Mouse (Mus musculus) heart, embryonic 12.5 days (tissue): ENCODE data around the gene Elmo1. TPM values are rescaled to one million over a fixed set of nuclear protein-coding genes. Genes with fewer than 3 reads are reported as not detected.

Experiments
- ATAC-seq: fragments of 200-750 bp; cut with Nextera tagmentation; 2 replicates; pipeline ENCODE4 v1.8.0; 2017; ENCODE audit warnings: moderate TSS enrichment, moderate library complexity; ENCODE audit not compliant: insufficient number of reproducible peaks, low FRiP score
- H3K27ac ChIP-seq: fragments of 300-500 bp; sonication (generic); 2 replicates; pipeline ENCODE4 v1.5.1; 2016; ENCODE audit warnings: mild to moderate bottlenecking, moderate library complexity; ENCODE audit not compliant: poor library complexity, severe bottlenecking
- H3K27me3 ChIP-seq: fragments of 300-500 bp; sonication (generic); replicated peaks from 2 replicates; pipeline ENCODE4 v1.6.1; 2016; ENCODE audit warnings: mild to moderate bottlenecking, moderate library complexity
- H3K36me3 ChIP-seq: fragments of 300-500 bp; sonication (generic); 2 replicates; pipeline ENCODE4 v1.6.1; 2016; ENCODE audit warnings: mild to moderate bottlenecking, moderate library complexity
- H3K4me1 ChIP-seq: fragments of 300-500 bp; sonication (generic); replicated peaks from 2 replicates; pipeline ENCODE4 v1.6.1; 2016; ENCODE audit warnings: mild to moderate bottlenecking
- H3K4me2 ChIP-seq: fragments of 300-500 bp; sonication (generic); 2 replicates; pipeline ENCODE4 v1.6.1; 2016; ENCODE audit warnings: mild to moderate bottlenecking, moderate library complexity
- H3K4me3 ChIP-seq: fragments of 300-500 bp; sonication (generic); 2 replicates; pipeline ENCODE4 v1.5.1; 2016; ENCODE audit warnings: mild to moderate bottlenecking
- H3K9ac ChIP-seq: fragments of 300-500 bp; sonication (generic); 2 replicates; pipeline ENCODE4 v1.6.1; 2016; ENCODE audit warnings: mild to moderate bottlenecking, moderate library complexity
- H3K9me3 ChIP-seq: fragments of 300-500 bp; sonication (generic); replicated peaks from 2 replicates; pipeline ENCODE4 v1.6.1; 2016; ENCODE audit warnings: mild to moderate bottlenecking, moderate library complexity
- WGBS: fragments of 180-500 bp; shearing (Covaris S2); methylation state at CpG from one replicate; pipeline ENCODE4 v1.1.7; 2016; 5-methylcytosine and 5-hydroxymethylcytosine counted together
- polyA plus RNA-seq: library from polyadenylated mRNA; unstranded; fragments of >200 nt; fragmentation: Nextera tagmentation; extraction: Ambion mirVana; gene quantifications from 2 replicates; pipeline ENCODE4 v1.2.1, GENCODE M21; 2016

Elmo1 gene
- polyA plus RNA-seq, 1 experiment from 2014 or later = 8.8 TPM

DNA sequence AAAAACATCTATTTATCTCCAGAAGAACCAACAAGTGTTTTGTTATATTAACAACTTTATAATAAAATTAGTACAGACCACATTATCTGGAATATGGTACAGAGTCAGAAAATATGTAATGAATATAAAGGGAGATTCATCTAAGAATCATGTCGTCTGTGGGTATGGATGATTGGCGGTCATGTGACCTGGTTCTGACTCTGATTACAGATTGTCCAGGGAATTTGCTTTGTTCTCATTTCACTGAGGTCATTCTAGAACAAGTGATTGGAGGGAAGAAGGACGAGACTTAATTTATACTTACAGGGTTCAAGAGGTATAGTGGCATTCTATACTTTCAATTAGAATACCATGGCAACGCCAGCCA is 95.4 kb downstream of the Elmo1 start:
- WGBS = 82% methylated on average over 4 of the region's 4 CpGs
- Histone ChIP-seq H3K4me2 (no peak overlapping the region), H3K4me3 (no peak overlapping the region), H3K4me1 (peaks cover 39% of the 10 kb centered on the region), H3K9me3 (no peaks in the 10 kb centered on the region), H3K27me3 (no peaks in the 10 kb centered on the region), H3K27ac (no peak overlapping the region), H3K36me3 (no peaks in the 10 kb centered on the region), H3K9ac (no peak overlapping the region)
- no peak for ATAC-seq

DNA sequence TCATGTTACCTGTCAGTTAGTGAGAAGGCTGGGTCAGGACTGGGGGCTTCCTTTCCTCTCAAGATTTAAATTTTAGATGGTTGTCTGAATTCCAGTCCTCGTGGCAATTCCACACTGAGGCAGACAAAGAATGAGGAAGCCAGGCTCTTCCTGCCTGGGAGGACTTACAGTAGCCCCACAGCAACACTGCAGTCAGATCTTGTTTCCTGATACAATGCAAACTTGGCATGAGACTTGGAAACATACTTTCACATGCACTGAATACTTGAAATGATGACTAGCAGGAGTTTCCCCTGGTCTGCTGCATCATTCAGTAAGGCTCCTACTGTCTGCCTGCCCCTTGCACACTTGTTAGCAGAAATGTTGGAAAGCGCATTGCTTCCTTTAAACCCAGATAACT is 97.3 kb downstream of the Elmo1 start:
- Histone ChIP-seq H3K27ac (peak overlapping the region; percentile 20), H3K9ac (no peak overlapping the region), H3K4me1 (peaks cover 27% of the 10 kb centered on the region), H3K4me3 (no peak overlapping the region), H3K9me3 (no peaks in the 10 kb centered on the region), H3K27me3 (no peaks in the 10 kb centered on the region), H3K36me3 (no peaks in the 10 kb centered on the region), H3K4me2 (no peak overlapping the region)
- 49% methylated on average over 2 of the region's 2 CpGs for WGBS
- ATAC-seq = peak; percentile 40; the same call in 1 of the 2 replicates

DNA sequence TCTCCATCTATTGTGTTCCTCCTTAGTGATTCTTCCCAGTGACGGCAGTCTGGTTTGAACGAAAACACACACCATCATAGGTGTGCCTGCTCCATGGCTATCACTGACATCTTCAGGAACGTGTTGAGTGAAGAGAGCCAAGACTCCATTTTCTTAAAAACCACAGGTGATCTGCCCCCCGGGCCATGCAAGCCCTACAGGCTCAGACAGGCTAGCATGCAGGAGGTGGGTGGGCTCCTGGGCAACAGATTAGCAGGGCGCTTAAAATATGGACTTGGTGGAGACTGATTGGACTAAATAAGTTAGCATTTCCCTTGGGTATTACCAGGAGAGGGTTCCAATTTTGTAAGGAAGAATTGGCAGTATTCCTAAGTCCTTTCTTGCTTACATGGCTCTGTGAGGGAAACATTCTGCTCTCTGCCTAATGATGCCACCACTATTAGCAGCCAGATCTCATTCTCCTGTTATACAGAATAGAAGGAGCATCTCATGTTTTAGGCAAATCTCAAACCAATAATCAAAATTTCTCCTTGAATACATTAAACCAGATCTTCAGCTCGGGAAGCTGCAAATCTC is 101.7 kb downstream of the Elmo1 start:
- 77% methylated on average over 6 of the region's 6 CpGs for WGBS

DNA sequence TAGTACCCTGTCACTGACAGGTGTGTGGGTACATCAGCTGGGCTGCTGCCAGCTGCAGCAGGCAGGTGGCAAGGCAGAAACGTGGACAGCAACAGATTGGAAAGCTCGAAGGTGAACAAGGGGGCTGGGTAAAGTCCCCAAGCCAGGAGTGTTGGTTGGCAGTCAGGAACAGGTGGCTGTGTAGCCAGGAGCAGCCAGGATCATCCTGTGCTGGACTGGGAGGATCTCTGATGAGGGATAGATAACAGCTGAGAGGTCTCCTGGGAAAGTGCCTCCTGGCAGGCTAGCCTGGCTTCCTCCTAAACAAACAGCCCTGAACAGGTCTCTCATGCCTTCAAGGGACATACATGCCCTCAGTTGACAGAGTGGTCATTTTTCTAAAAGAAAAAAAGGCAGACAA is 110.2 kb downstream of the Elmo1 start:
- H3K4me3 ChIP-seq = no peak overlapping the region
- H3K27me3 ChIP-seq = no peaks in the 10 kb centered on the region
- no peak overlapping the region for H3K4me2 ChIP-seq
- H3K9ac ChIP-seq = no peak overlapping the region
- H3K27ac ChIP-seq = no peak overlapping the region
- no peaks in the 10 kb centered on the region for H3K4me1 ChIP-seq
- H3K9me3 ChIP-seq = no peaks in the 10 kb centered on the region
- ATAC-seq = no peak
- 55% methylated on average over 2 of the region's 2 CpGs for WGBS
- H3K36me3 ChIP-seq = no peaks in the 10 kb centered on the region

More for the DNA sequence above, 101.7 kb downstream of the Elmo1 start:
- Histone ChIP-seq H3K36me3 (no peaks in the 10 kb centered on the region), H3K27ac (no peak overlapping the region), H3K4me1 (peaks cover 11% of the 10 kb centered on the region; the same call in 1 of the 2 replicates), H3K4me3 (no peak overlapping the region), H3K9ac (no peak overlapping the region), H3K9me3 (no peaks in the 10 kb centered on the region), H3K27me3 (no peaks in the 10 kb centered on the region), H3K4me2 (no peak overlapping the region)
- ATAC-seq = no peak

DNA sequence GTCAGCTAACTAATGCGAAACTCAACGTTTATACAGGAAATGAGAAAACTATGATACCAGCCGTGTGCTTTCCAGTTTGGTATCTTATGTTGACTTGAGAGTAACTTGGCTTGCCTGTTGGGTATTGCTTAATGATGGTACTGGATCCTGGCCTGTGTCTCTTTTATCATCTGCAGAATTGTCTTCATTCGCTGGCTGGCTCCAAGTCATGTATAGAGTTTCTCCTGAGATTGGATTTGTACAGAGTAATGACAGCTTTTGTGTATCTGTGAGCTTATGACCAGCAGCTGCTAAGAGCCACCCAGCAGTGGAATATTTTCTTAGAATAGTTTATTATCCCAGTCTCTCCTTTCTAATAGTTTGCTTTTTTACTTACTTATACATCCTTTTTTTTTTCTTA is 112.2 kb downstream of the Elmo1 start:
- Histone ChIP-seq H3K9me3 (no peaks in the 10 kb centered on the region), H3K36me3 (no peaks in the 10 kb centered on the region), H3K27me3 (no peaks in the 10 kb centered on the region), H3K4me2 (no peak overlapping the region), H3K27ac (no peak overlapping the region), H3K9ac (no peak overlapping the region), H3K4me3 (no peak overlapping the region), H3K4me1 (no peaks in the 10 kb centered on the region)
- no peak for ATAC-seq
- WGBS = 77% methylated on average over 4 of the region's 4 CpGs

DNA sequence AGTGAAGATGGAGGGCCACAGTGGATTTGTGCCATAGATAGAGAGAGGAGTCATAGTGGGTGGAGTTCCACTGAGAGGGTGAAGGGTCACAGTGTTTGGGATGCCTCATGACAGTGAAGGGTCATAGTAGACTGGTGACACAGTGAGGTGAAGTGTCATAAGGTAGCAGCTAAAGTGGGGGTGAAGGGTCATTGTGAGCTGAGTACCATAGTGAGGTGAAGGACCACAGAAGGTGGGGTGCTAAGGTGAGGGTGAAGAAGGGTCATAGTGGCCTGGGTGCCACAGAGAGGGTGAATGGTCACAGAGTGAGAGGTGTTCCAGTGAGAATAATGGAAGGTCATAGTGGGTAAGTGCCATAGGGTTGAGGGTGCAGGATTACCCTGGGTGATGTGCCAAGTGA is 113.8 kb downstream of the Elmo1 start:
- Histone ChIP-seq H3K4me2 (no peak overlapping the region), H3K9me3 (no peaks in the 10 kb centered on the region), H3K27ac (no peak overlapping the region), H3K4me3 (no peak overlapping the region), H3K36me3 (no peaks in the 10 kb centered on the region), H3K9ac (no peak overlapping the region), H3K27me3 (no peaks in the 10 kb centered on the region), H3K4me1 (no peaks in the 10 kb centered on the region)
- no peak for ATAC-seq

DNA sequence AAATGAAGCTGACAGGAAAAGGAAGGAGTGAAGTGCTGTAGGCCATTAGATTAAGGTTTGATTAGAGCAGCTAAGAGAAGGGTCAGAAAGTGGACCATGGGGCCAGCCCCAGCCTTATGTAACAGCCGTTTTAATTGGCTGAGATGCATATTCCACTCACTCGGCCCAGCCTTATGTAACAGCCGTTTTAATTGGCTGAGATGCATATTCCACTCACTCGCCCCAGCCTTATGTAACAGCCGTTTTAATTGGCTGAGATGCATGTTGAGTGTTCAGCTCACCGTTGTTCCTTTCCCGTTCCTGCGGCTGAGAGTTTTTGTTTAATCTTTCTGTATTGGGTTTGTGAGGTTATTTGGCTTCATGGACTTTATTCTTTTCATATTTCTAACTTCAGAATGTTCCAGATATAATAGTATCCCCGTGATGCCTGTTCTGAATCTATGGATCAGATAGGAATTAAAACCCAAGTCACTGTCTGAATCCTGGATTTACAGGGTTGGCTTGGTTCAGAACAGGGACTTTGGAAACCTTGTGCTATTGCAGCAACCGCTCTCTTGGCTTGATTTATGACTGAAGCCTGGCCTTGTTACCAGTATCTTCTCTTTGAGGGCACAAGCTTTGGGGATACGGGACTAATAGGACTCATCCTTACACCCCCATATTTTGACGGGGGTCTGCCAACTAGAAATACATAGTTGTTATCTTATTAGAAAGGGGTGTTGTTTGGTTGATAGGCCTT is 114.8 kb downstream of the Elmo1 start:
- ATAC-seq = no peak
- Histone ChIP-seq H3K9ac (no peak overlapping the region), H3K4me2 (no peak overlapping the region), H3K27me3 (no peaks in the 10 kb centered on the region), H3K4me3 (no peak overlapping the region), H3K36me3 (no peaks in the 10 kb centered on the region), H3K4me1 (no peaks in the 10 kb centered on the region), H3K27ac (no peak overlapping the region), H3K9me3 (no peaks in the 10 kb centered on the region)
- WGBS = 86% methylated on average over 12 of the region's 12 CpGs

DNA sequence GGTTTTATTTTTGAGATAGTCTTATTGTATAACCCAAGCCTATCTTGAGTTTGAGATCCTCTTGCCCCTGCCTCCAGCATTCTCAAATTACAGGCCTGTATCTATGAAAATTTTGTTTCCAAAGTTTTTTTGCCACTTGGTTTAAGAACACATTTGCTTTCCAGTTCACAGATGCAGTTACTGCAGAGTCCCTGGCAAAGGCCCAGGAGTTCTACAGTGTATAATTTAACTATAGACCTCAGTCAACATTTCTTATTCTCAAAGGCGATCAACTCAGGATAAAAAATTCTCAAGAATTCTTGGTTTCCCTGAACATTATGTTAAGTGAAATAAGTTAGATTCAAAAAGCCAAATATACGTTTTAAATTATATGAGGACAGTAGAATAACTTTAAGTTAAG is 115.3 kb downstream of the Elmo1 start:
- Histone ChIP-seq H3K36me3 (no peaks in the 10 kb centered on the region), H3K4me2 (no peak overlapping the region), H3K27ac (no peak overlapping the region), H3K9me3 (no peaks in the 10 kb centered on the region), H3K4me3 (no peak overlapping the region), H3K9ac (no peak overlapping the region), H3K27me3 (no peaks in the 10 kb centered on the region), H3K4me1 (no peaks in the 10 kb centered on the region)
- no peak for ATAC-seq
- 80% methylated on average over 2 of the region's 2 CpGs for WGBS

DNA sequence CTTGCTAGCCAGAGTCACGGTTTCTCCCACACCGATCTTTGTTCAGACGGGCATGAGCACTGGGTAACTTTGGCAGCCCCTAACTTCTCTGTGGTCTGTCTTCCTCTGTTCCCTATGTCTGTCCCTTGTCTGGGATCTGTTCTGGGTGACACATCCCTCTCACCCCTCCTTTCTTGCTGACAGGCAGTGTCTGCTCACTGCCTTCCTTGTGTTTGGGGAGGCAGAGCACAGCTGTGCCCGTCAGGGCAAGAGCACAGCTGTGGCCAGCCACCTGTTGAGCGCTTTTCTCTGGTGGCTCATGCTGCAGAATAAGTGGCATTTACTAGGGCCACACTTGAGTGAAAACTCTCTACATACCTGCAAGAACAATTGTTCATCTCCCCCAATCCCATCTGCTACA is 116.7 kb downstream of the Elmo1 start:
- Histone ChIP-seq H3K9ac (no peak overlapping the region), H3K9me3 (no peaks in the 10 kb centered on the region), H3K27me3 (no peaks in the 10 kb centered on the region), H3K36me3 (no peaks in the 10 kb centered on the region), H3K27ac (no peak overlapping the region), H3K4me1 (0 out of 2 replicates have a peak, but pooled peaks cover 3% of the 10 kb centered on the region), H3K4me3 (no peak overlapping the region), H3K4me2 (no peak overlapping the region)
- WGBS = 65% methylated on average over 5 of the region's 5 CpGs
- no peak for ATAC-seq

DNA sequence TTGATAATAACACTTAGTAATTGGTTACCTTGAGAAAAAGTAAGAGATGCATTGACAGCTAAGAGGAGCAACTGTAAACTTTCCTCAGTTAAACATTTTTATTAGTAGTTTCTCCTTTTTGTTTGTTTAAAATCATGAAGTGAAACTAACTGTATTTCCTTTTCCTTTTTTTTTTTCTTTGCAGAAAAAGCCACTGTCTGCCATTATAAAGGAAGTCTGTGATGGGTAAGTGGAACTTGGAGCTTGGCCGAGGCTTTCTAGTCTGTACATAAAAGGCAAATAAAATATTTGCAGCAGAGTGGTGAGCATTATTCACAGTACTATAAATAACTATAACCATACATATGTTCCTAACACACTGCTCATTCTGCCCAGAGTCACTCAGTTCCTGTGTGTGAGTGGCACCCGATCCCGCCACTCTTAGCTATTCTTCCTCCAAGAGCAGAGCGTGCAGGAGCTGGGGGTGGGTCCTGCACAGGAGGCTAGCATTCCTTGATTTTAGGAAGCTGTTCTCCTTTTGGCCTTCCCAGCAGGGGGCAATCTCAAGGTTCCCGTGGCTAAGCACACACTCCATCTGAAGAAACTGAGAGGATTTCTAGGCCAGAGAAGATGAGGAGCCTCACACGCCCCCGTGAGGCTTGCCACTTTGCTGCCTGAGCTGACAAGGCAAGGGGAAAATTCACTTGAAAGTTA is 117.7 kb downstream of the Elmo1 start:
- ATAC-seq = no peak
- H3K4me2 ChIP-seq = no peak overlapping the region
- no peaks in the 10 kb centered on the region for H3K27me3 ChIP-seq
- no peaks in the 10 kb centered on the region for H3K9me3 ChIP-seq
- 51% methylated on average over 7 of the region's 7 CpGs for WGBS
- H3K4me1 ChIP-seq = peaks cover 3% of the 10 kb centered on the region; the same call in 1 of the 2 replicates
- no peak overlapping the region for H3K4me3 ChIP-seq
- H3K9ac ChIP-seq = no peak overlapping the region
- H3K27ac ChIP-seq = no peak overlapping the region
- H3K36me3 ChIP-seq = no peaks in the 10 kb centered on the region

DNA sequence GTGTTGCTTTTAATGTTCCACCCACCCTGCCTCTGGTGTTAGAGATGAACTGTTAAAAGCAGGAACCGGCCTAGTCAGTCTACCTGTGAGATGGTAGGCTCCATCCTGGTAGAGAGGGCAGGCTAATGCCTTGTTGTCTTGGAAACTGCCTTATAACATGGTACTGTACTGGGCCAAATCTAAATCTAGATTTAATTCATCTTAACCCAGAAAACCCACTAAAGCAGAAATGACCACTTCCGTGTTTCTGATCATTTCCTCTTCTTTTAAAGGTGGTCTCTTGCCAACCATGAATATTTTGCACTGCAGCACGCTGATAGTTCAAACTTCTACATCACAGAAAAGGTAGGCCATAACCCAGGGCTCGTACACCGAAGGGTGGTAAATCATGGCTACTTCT is 118.5 kb downstream of the Elmo1 start:
- Histone ChIP-seq H3K9ac (no peak overlapping the region), H3K9me3 (no peaks in the 10 kb centered on the region), H3K27ac (no peak overlapping the region), H3K4me2 (no peak overlapping the region), H3K27me3 (no peaks in the 10 kb centered on the region), H3K4me3 (no peak overlapping the region), H3K4me1 (peaks cover 9% of the 10 kb centered on the region; the same call in 1 of the 2 replicates), H3K36me3 (no peaks in the 10 kb centered on the region)
- ATAC-seq = no peak
- 89% methylated on average over 5 of the region's 5 CpGs for WGBS
